Comparison of ENCODE assay signal across 8 mouse cellular contexts in genomic region chr3:108085721-108086469, GRCm38 (mm10). TPM values are rescaled to one million over a fixed set of nuclear protein-coding genes. Genes with fewer than 3 reads are reported as not detected.
A peak's percentile ranks its signal among the peaks of the same experiment; 100 is the strongest.
DNase-seq lines count a peak whose midpoint lies in the region; ATAC-seq and TF ChIP-seq lines count a peak whose summit lies in the region.

No protein-coding gene starts in this region.

- H3ac ChIP-seq in C2C12 (ENCODE audit: control insufficient read depth, insufficient read length, low read depth): peak overlapping the region; percentile 87

- H3K79me2 ChIP-seq in C2C12 (ENCODE audit: control insufficient read depth, insufficient read depth): peaks cover 64% of the 10 kb centered on the region

- no peaks in the 10 kb centered on the region for H3K27me3 ChIP-seq in C2C12 (ENCODE audit: control insufficient read depth, insufficient read depth, insufficient read length)
- H3K27me3 ChIP-seq in embryonic facial prominence, embryonic 12.5 days: no peaks in the 10 kb centered on the region
- no peaks in the 10 kb centered on the region for H3K27me3 ChIP-seq in heart, embryonic 12.5 days (replicated peaks)
- no peaks in the 10 kb centered on the region for H3K27me3 ChIP-seq in kidney, embryonic 14.5 days (ENCODE audit: control insufficient read depth, insufficient read depth, low read length)
- H3K27me3 ChIP-seq in liver, embryonic 13.5 days: no peaks in the 10 kb centered on the region

- H3K79me3 ChIP-seq in C2C12 (ENCODE audit: low read depth): peaks cover 38% of the 10 kb centered on the region

- under 1% methylated on average over 31 of the region's 31 CpGs for WGBS in embryonic facial prominence, embryonic 12.5 days
- under 1% methylated on average over 31 of the region's 31 CpGs for WGBS in heart, embryonic 12.5 days
- WGBS in kidney, embryonic 14.5 days: under 1% methylated on average over 31 of the region's 31 CpGs
- under 1% methylated on average over 31 of the region's 31 CpGs for WGBS in liver, embryonic 13.5 days (ENCODE audit: insufficient replicate concordance)

- peak; percentile 91 for DNase-seq in adrenal gland, adult 8-10 months
- peak; percentile 56 for DNase-seq in liver, embryonic 13.5 days
- DNase-seq in naive thymus-derived CD4-positive, alpha-beta T cell, adult 2 months (ENCODE audit: low read depth): peak; percentile 37
- DNase-seq in thymus, postnatal 36 days: peak; percentile 33 to 40

- peak overlapping the region; percentile 79 for H3K4me3 ChIP-seq in C2C12 (ENCODE audit: insufficient read depth, poor library complexity, severe bottlenecking)
- peak overlapping the region; percentile 68 for H3K4me3 ChIP-seq in embryonic facial prominence, embryonic 12.5 days
- peak overlapping the region; percentile 77 for H3K4me3 ChIP-seq in heart, embryonic 12.5 days
- peak overlapping the region; percentile 78 for H3K4me3 ChIP-seq in kidney, embryonic 14.5 days (ENCODE audit: low read length)
- peak overlapping the region; percentile 89 for H3K4me3 ChIP-seq in liver, embryonic 13.5 days (replicated peaks)

- peak; percentile 66 for ATAC-seq in embryonic facial prominence, embryonic 12.5 days (ENCODE audit: insufficient number of reproducible peaks, insufficient read depth, low FRiP score, low TSS enrichment)
- peak; percentile 82 for ATAC-seq in heart, embryonic 12.5 days (ENCODE audit: insufficient number of reproducible peaks, low FRiP score)
- ATAC-seq in kidney, embryonic 14.5 days (ENCODE audit: low FRiP score, low TSS enrichment): peak; percentile 83
- ATAC-seq in liver, embryonic 13.5 days (ENCODE audit: low read depth): peak; percentile 47

- TF ChIP-seq CTCF in C2C12 (IDR thresholded peaks at IDR 0.05; ENCODE audit: control insufficient read depth, insufficient read depth, insufficient read length): no peak

- H3K9me3 ChIP-seq in embryonic facial prominence, embryonic 12.5 days: no peaks in the 10 kb centered on the region
- no peaks in the 10 kb centered on the region for H3K9me3 ChIP-seq in heart, embryonic 12.5 days (replicated peaks)
- H3K9me3 ChIP-seq in kidney, embryonic 14.5 days (ENCODE audit: control insufficient read depth, low read length): no peaks in the 10 kb centered on the region
- H3K9me3 ChIP-seq in liver, embryonic 13.5 days (replicated peaks): no peaks in the 10 kb centered on the region

- peaks cover 48% of the 10 kb centered on the region for H3K4me1 ChIP-seq in embryonic facial prominence, embryonic 12.5 days
- H3K4me1 ChIP-seq in heart, embryonic 12.5 days (replicated peaks): peaks cover 63% of the 10 kb centered on the region
- peaks cover 32% of the 10 kb centered on the region for H3K4me1 ChIP-seq in kidney, embryonic 14.5 days (ENCODE audit: control insufficient read depth, insufficient read depth, low read length)
- H3K4me1 ChIP-seq in liver, embryonic 13.5 days (replicated peaks): peaks cover 90% of the 10 kb centered on the region

- H3K27ac ChIP-seq in embryonic facial prominence, embryonic 12.5 days: peak overlapping the region; percentile 90
- H3K27ac ChIP-seq in heart, embryonic 12.5 days (ENCODE audit: poor library complexity, severe bottlenecking): peak overlapping the region; percentile 90
- H3K27ac ChIP-seq in kidney, embryonic 14.5 days (ENCODE audit: low read depth, low read length): peak overlapping the region; percentile 94
- peak overlapping the region; percentile 90 for H3K27ac ChIP-seq in liver, embryonic 13.5 days

- peak overlapping the region; percentile 100 for H3K4me2 ChIP-seq in embryonic facial prominence, embryonic 12.5 days (replicated peaks)
- H3K4me2 ChIP-seq in heart, embryonic 12.5 days: peak overlapping the region; percentile 98
- peak overlapping the region; percentile 96 for H3K4me2 ChIP-seq in kidney, embryonic 14.5 days (replicated peaks; ENCODE audit: low read depth, low read length)
- H3K4me2 ChIP-seq in liver, embryonic 13.5 days: peak overlapping the region; percentile 99

- peaks cover 14% of the 10 kb centered on the region for H3K36me3 ChIP-seq in C2C12 (ENCODE audit: control insufficient read depth, insufficient read depth)
- H3K36me3 ChIP-seq in embryonic facial prominence, embryonic 12.5 days: no peaks in the 10 kb centered on the region
- H3K36me3 ChIP-seq in heart, embryonic 12.5 days: peaks cover 1% of the 10 kb centered on the region
- H3K36me3 ChIP-seq in kidney, embryonic 14.5 days (ENCODE audit: control insufficient read depth, insufficient read depth, low read length): 0 out of 2 replicates have a peak, but pooled peaks cover 4% of the 10 kb centered on the region
- peaks cover 20% of the 10 kb centered on the region for H3K36me3 ChIP-seq in liver, embryonic 13.5 days

- H3K9ac ChIP-seq in embryonic facial prominence, embryonic 12.5 days: peak overlapping the region; percentile 74
- H3K9ac ChIP-seq in heart, embryonic 12.5 days: peak overlapping the region; percentile 83
- peak overlapping the region; percentile 73 for H3K9ac ChIP-seq in kidney, embryonic 14.5 days (ENCODE audit: low read depth, low read length)
- peak overlapping the region; percentile 96 for H3K9ac ChIP-seq in liver, embryonic 13.5 days

TF ChIP-seq in C2C12, 6 proteins besides CTCF, POLR2A, EP300 and RAD21:
- TF ChIP-seq FOSL1 (IDR thresholded peaks at IDR 0.05; ENCODE audit: insufficient read depth, low read length, poor library complexity, severe bottlenecking) (no peak), MYOG (IDR thresholded peaks at IDR 0.05; ENCODE audit: control insufficient read depth, extremely low read depth, insufficient read length) (no peak), MYOD1 (IDR thresholded peaks at IDR 0.05; ENCODE audit: control insufficient read depth, insufficient read length, low read depth) (no peak), MAX (IDR thresholded peaks at IDR 0.05) (no peak)

RNA-seq across cellular contexts. Expression of gene Ampd2, which starts 0.6 kb away (rescaled TPM):
- polyA plus RNA-seq in C2C12 (2012; fragmentation: generic; extraction: Trizol): 58.3 TPM
- 100 to 1,000 TPM; 152 to 212 (median 184) TPM for total RNA-seq in adrenal gland, adult 8-10 months (2022)
- 48.4 and 50.9 TPM in 2 replicates for polyA plus RNA-seq in embryonic facial prominence, embryonic 12.5 days (2016; fragmentation: Nextera tagmentation; extraction: Ambion mirVana)
- polyA plus RNA-seq in heart, embryonic 12.5 days (2016; fragmentation: Nextera tagmentation; extraction: Ambion mirVana): 40.0 and 41.6 TPM in 2 replicates
- 36.8 and 43.4 TPM in 2 replicates for polyA plus RNA-seq in kidney, embryonic 14.5 days (2014; fragmentation: Nextera tagmentation; extraction: Ambion mirVana)
- polyA plus RNA-seq in liver, embryonic 13.5 days (2015; fragmentation: Nextera tagmentation; extraction: Ambion mirVana): 46.0 and 48.2 TPM in 2 replicates

RNA-seq across cellular contexts. Expression of gene Gnat2, which starts 6.7 kb away (rescaled TPM):
- polyA plus RNA-seq in C2C12 (2012; fragmentation: generic; extraction: Trizol): 1.1 TPM
- total RNA-seq in adrenal gland, adult 8-10 months (2022): 10 to 100 TPM; 14.7 to 22.5 (median 17.6) TPM
- polyA plus RNA-seq in embryonic facial prominence, embryonic 12.5 days (2016; fragmentation: Nextera tagmentation; extraction: Ambion mirVana): 0.47 and 0.55 TPM in 2 replicates
- 0.54 and 0.98 TPM in 2 replicates for polyA plus RNA-seq in heart, embryonic 12.5 days (2016; fragmentation: Nextera tagmentation; extraction: Ambion mirVana)
- polyA plus RNA-seq in kidney, embryonic 14.5 days (2014; fragmentation: Nextera tagmentation; extraction: Ambion mirVana): 1.5 and 2.1 TPM in 2 replicates
- polyA plus RNA-seq in liver, embryonic 13.5 days (2015; fragmentation: Nextera tagmentation; extraction: Ambion mirVana): 2.6 and 3.1 TPM in 2 replicates

RNA-seq across cellular contexts. Expression of gene Gstm4, which starts 41.2 kb away (rescaled TPM):
- 0.39 TPM for polyA plus RNA-seq in C2C12 (2012; fragmentation: generic; extraction: Trizol)
- 10 to 100 TPM; 15.3 to 20.7 (median 19.6) TPM for total RNA-seq in adrenal gland, adult 8-10 months (2022)
- 14.4 and 16.6 TPM in 2 replicates for polyA plus RNA-seq in embryonic facial prominence, embryonic 12.5 days (2016; fragmentation: Nextera tagmentation; extraction: Ambion mirVana)
- 13.4 and 13.8 TPM in 2 replicates for polyA plus RNA-seq in heart, embryonic 12.5 days (2016; fragmentation: Nextera tagmentation; extraction: Ambion mirVana)
- 17.2 and 18.4 TPM in 2 replicates for polyA plus RNA-seq in kidney, embryonic 14.5 days (2014; fragmentation: Nextera tagmentation; extraction: Ambion mirVana)
- polyA plus RNA-seq in liver, embryonic 13.5 days (2015; fragmentation: Nextera tagmentation; extraction: Ambion mirVana): 17.9 and 19.6 TPM in 2 replicates

Comparison
In these comparisons a context has a peak if more than half of its experiments do, and no peak if none do; other contexts are left out.
1. Peak in every context shown above with its lines: DNase-seq, ATAC-seq, H3K4me3 ChIP-seq and H3K27ac ChIP-seq.
2. DNase-seq: peak in every context shown above with its lines; median percentile 91 in adrenal gland, adult 8-10 months; 56 in liver, embryonic 13.5 days; 37 in naive thymus-derived CD4-positive, alpha-beta T cell, adult 2 months; 36 in thymus, postnatal 36 days.
3. RNA of gene Gstm4, which starts 41.2 kb away (polyA plus RNA-seq): 17.9 to 19.6 TPM in liver, embryonic 13.5 days, 17.2 to 18.4 TPM in kidney, embryonic 14.5 days, 14.4 to 16.6 TPM in embryonic facial prominence, embryonic 12.5 days and 13.4 to 13.8 TPM in heart, embryonic 12.5 days; 0.39 TPM in C2C12 (single experiment); every median in the first group is over 10 times any median in the second.